Mouse (Mus musculus) hindbrain, embryonic 16.5 days (tissue): ENCODE measurements at regions not wholly inside any gene's neighbourhood (a gene's known extent, or its start where the extent isn't known, plus 50 kb on each side); places are given as distances from the start of the nearest gene placed in this dataset.

Source experiments
- ATAC-seq: fragments of 200-750 bp; cut with Nextera tagmentation; 2 replicates; pipeline ENCODE4 v1.8.0; 2017; ENCODE audit warnings: moderate TSS enrichment, moderate library complexity
- H3K27ac ChIP-seq: fragments of 300-500 bp; sonication (generic); 2 replicates; pipeline ENCODE4 v1.5.1; 2014; ENCODE audit warnings: low read depth, mild to moderate bottlenecking, control low read depth, low read length, moderate library complexity
- H3K27me3 ChIP-seq: fragments of 300-500 bp; sonication (generic); replicated peaks from 2 replicates; pipeline ENCODE4 v1.6.1; 2014; ENCODE audit warnings: low read length; ENCODE audit not compliant: control insufficient read depth, insufficient read depth
- H3K36me3 ChIP-seq: fragments of 300-500 bp; sonication (generic); 2 replicates; pipeline ENCODE4 v1.6.1; 2014; ENCODE audit warnings: mild to moderate bottlenecking, low read length, moderate library complexity, mixed read lengths; ENCODE audit not compliant: control insufficient read depth, insufficient read depth
- H3K4me1 ChIP-seq: fragments of 300-500 bp; sonication (generic); 2 replicates; pipeline ENCODE4 v1.6.1; 2014; ENCODE audit warnings: low read depth, low read length; ENCODE audit not compliant: control insufficient read depth, insufficient read depth
- H3K4me2 ChIP-seq: fragments of 300-500 bp; sonication (generic); 2 replicates; pipeline ENCODE4 v1.6.1; 2014; ENCODE audit warnings: mild to moderate bottlenecking, low read length, control low read depth, moderate library complexity
- H3K4me3 ChIP-seq: fragments of 300-500 bp; sonication (generic); 2 replicates; pipeline ENCODE4 v1.5.1; 2014; ENCODE audit warnings: mild to moderate bottlenecking, low read length, control low read depth, moderate library complexity
- H3K9ac ChIP-seq: fragments of 300-500 bp; sonication (generic); 2 replicates; pipeline ENCODE4 v1.6.1; 2014; ENCODE audit warnings: low read depth, mild to moderate bottlenecking, control low read depth, low read length, moderate library complexity
- H3K9me3 ChIP-seq: fragments of 300-500 bp; sonication (generic); 2 replicates; pipeline ENCODE4 v1.6.1; 2014; ENCODE audit warnings: mild to moderate bottlenecking, low read length, moderate library complexity; ENCODE audit not compliant: control insufficient read depth
- WGBS: fragments of 180-500 bp; shearing (Covaris S2); extraction: QIAGEN DNeasy Blood & Tissue Kit; methylation state at CpG from one replicate; pipeline ENCODE4 v1.1.7; 2014; 5-methylcytosine and 5-hydroxymethylcytosine counted together

DNA sequence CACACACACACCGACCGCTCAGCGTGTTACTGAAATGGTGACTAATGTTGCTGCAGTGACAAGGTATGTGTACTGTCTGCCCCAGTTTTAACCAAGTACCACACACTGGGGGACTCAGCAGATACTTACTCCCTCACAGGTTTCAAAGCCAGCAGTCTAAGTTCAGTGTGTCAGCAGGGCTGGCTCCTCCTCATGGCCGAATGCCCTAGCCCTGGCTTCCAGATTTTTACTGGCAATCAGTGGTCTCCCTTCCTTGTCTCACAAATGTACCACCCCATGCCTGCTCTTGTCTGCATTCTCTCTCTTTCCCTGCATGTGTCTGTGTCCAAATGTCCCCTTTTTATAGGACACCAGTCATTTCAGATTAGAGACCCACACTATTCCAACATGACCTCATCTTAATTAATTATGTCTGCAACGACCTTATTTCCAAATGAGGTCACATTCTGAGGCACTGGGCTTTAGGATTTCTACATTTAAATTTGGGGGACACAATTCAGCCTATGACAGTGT, 114.7 kb downstream of the Uri1 start:
- no peak overlapping the region for H3K9ac ChIP-seq
- no peaks in the 10 kb centered on the region for H3K27me3 ChIP-seq
- 75% methylated on average over 5 of the region's 5 CpGs for WGBS
- no peak overlapping the region for H3K27ac ChIP-seq
- no peaks in the 10 kb centered on the region for H3K9me3 ChIP-seq
- H3K4me2 ChIP-seq = no peak overlapping the region
- H3K4me1 ChIP-seq = no peaks in the 10 kb centered on the region; the same call in 1 of the 2 replicates
- no peaks in the 10 kb centered on the region for H3K36me3 ChIP-seq
- ATAC-seq = no peak
- no peak overlapping the region for H3K4me3 ChIP-seq

DNA sequence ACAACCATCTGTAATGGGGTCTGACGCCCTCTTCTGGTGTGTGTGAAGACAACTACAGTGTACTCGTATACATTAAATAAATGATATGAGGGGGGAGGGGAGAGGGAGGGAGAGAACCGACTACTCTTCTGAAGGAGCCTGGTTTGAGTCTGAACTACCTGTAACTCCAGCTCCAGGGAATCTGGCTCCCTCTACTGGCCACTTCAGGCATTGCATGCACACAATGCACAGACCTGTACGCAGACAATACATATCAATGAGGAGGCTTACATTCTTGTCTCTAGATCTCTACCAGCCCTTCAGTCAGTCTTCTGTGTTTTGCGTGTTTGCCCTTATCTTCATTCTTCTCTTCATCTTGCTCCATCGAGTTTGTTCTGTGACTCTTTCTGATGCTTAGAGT, 120.4 kb upstream of the Zfp536 start:
- no peak overlapping the region for H3K4me2 ChIP-seq
- H3K27ac ChIP-seq = no peak overlapping the region
- H3K4me1 ChIP-seq = no peaks in the 10 kb centered on the region
- no peak overlapping the region for H3K4me3 ChIP-seq
- 83% methylated on average over 6 of the region's 6 CpGs for WGBS
- H3K9ac ChIP-seq = no peak overlapping the region
- H3K36me3 ChIP-seq = no peaks in the 10 kb centered on the region
- H3K9me3 ChIP-seq = no peaks in the 10 kb centered on the region
- H3K27me3 ChIP-seq = no peaks in the 10 kb centered on the region
- no peak for ATAC-seq

DNA sequence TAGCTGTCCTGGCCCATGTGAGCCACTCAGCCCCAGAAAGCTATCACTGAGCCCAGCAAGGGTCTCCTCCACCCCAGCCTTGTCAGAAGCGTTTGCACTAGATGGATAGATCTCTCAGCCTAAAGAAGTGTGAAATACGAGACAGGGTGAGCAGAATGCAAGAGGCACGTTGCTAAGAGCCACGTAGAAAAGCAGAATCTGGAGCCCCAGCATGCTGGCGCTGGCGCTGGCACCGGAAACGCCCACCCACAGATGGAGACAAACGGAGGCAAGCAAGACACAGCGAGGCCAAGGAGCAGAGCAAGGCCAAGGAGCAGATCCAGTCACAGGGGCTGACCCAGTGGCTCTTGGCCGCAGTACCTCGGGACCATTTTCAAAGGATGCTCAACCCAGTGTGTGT, 100.9 kb upstream of the Zfp536 start:
- no peak for ATAC-seq
- H3K9me3 ChIP-seq = no peaks in the 10 kb centered on the region
- no peaks in the 10 kb centered on the region for H3K36me3 ChIP-seq
- no peaks in the 10 kb centered on the region for H3K4me1 ChIP-seq
- 47% methylated on average over 12 of the region's 12 CpGs for WGBS
- no peak overlapping the region for H3K9ac ChIP-seq
- H3K27me3 ChIP-seq = no peaks in the 10 kb centered on the region
- H3K4me3 ChIP-seq = no peak overlapping the region
- H3K4me2 ChIP-seq = no peak overlapping the region
- H3K27ac ChIP-seq = no peak overlapping the region

DNA sequence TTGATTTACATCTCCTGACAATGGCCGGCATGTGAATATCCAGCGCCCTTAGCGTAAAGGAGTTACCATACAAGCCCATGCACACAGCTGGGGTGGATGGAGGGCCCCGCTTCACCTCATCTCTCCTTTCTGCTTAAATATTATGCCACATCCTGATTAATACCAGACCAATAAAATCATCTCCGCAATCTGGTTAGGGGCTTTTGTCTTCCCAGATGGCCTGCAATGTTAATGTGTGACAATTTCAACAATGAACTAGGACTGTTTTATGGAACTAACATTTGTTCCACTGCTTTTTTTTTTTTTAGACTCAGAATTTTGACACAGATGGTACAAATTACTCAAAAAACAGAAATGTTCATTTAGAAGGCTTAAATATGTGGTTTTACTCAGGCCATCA, 97.5 kb upstream of the Zfp536 start:
- Histone ChIP-seq H3K27ac (no peak overlapping the region), H3K4me3 (no peak overlapping the region), H3K9me3 (no peaks in the 10 kb centered on the region), H3K4me1 (no peaks in the 10 kb centered on the region), H3K4me2 (no peak overlapping the region), H3K27me3 (no peaks in the 10 kb centered on the region), H3K36me3 (no peaks in the 10 kb centered on the region), H3K9ac (no peak overlapping the region)
- 68% methylated on average over 5 of the region's 5 CpGs for WGBS
- ATAC-seq = no peak

DNA sequence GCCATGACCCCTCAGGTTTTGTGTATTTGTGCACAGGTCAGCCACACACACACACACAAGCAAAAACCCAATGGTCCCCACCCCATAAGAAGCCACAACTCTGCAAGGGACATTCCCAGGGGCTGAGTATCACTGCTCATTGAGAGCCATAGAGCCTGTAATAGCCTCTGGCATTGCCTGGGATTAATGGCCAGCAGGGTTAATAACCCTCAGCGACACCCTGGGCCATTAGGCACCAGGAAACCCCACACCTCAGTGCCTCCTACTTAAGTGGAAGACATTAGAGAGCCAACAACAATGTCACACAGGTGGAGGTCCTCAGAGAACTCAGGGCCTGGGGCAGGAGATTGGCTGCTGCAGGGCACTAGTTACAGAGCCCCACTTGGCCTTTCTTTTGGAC, 93.0 kb upstream of the Zfp536 start:
- Histone ChIP-seq H3K27ac (no peak overlapping the region), H3K9me3 (no peaks in the 10 kb centered on the region), H3K27me3 (no peaks in the 10 kb centered on the region), H3K4me2 (no peak overlapping the region), H3K4me3 (no peak overlapping the region), H3K4me1 (no peaks in the 10 kb centered on the region), H3K36me3 (no peaks in the 10 kb centered on the region), H3K9ac (no peak overlapping the region)
- 54% methylated on average over 1 of the region's 1 CpGs for WGBS
- no peak for ATAC-seq

DNA sequence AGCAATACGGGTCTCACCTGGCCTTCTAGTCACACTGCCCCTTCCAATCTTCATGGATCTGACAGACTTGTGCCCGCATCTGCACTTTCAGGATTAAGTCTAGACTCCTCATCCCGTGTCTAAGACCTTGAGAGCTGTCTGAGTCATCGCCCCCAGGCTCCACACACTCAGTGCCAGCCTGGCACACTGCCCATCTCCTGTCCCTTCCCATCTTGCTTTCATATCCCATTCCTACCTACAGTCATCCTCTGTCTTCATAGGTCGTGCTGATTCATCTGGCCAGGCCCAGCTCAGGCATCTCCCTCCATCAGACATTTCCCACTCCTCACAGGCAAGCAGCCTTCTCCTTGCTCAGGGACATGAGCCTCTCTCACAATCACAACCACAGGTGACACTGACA, 78.0 kb upstream of the Zfp536 start:
- Histone ChIP-seq H3K4me1 (no peaks in the 10 kb centered on the region), H3K27me3 (no peaks in the 10 kb centered on the region), H3K27ac (no peak overlapping the region), H3K4me2 (no peak overlapping the region), H3K9ac (no peak overlapping the region), H3K4me3 (no peak overlapping the region), H3K36me3 (no peaks in the 10 kb centered on the region), H3K9me3 (no peaks in the 10 kb centered on the region)
- 87% methylated on average over 5 of the region's 5 CpGs for WGBS
- no peak for ATAC-seq

DNA sequence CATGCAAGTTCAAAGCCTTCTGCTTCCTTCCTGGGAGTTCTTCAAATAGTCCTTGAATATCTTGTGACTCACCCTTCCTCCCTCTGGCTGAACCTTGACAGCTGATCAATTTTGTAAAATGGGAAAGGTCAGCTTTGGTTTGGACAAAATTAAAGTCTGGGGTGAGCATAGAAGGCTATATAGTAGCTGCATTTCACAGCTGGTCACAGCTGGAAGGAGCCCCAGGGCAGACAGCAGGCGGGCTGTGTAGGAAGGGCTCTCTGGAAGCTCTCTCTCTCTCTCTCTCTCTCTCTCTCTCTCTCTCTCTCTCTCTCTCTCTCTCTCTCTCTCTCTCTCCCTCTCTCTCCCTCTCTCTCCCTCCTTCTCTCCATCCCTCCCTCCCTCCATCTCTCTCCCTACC, 71.8 kb upstream of the Zfp536 start:
- no peak for ATAC-seq
- H3K9ac ChIP-seq = no peak overlapping the region
- WGBS = 71% methylated on average over 1 of the region's 1 CpGs
- H3K27me3 ChIP-seq = no peaks in the 10 kb centered on the region
- H3K4me1 ChIP-seq = peaks cover 9% of the 10 kb centered on the region
- no peak overlapping the region for H3K4me3 ChIP-seq
- H3K4me2 ChIP-seq = no peak overlapping the region
- H3K36me3 ChIP-seq = no peaks in the 10 kb centered on the region
- H3K9me3 ChIP-seq = no peaks in the 10 kb centered on the region
- H3K27ac ChIP-seq = no peak overlapping the region

DNA sequence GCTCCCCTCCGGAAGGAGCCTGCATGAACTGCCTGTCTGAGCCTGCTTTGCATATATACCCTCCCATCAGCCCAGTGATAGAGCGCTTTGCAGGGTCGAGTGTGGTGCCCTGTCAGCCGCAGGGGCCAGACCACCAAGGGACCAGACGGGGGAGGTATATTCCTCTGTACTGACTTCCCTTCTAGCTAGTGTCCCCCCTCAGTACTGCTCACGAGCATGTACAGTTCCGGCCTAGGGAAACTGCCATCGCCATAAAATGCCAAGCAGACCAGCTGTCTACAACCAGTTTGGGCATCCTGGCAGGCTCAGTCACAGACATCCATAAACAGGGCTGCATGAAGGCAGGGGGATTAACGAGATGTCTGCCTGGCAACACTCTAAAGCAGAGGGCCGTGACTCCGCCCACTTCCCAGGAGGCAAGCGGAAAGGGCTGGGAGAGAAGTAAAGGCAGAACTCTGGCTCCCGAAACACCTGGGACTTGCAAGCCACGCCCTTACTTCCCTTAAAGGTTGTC, 68.6 kb upstream of the Zfp536 start:
- Histone ChIP-seq H3K4me1 (peaks cover 9% of the 10 kb centered on the region), H3K4me2 (peak overlapping the region; percentile 55), H3K9me3 (no peaks in the 10 kb centered on the region), H3K36me3 (no peaks in the 10 kb centered on the region), H3K9ac (peak overlapping the region; percentile 50), H3K27me3 (no peaks in the 10 kb centered on the region), H3K27ac (peak overlapping the region; percentile 19; the same call in 1 of the 2 replicates), H3K4me3 (peak overlapping the region; percentile 24)
- WGBS = 2% methylated on average over 14 of the region's 14 CpGs
- ATAC-seq = peak; percentile 86

DNA sequence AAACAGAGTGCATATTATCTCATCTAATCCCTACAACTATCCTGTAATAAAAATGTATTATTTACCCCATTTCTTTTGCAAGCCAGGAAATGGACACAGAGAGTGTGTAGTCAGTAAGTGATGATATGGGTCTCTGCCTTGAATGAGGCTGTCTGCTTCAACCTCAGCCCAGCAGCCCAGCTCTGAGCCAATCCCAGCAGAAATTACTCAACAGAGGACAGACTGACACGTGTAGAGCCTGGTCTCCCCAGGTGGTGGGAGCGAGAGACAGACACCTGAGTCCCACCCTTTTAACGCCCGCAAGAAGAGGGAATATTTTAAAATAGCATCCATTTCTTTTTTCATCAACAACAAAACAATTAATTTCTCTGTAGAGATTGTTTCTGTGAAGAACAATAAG, 68.1 kb upstream of the Zfp536 start:
- H3K27me3 ChIP-seq = no peaks in the 10 kb centered on the region
- H3K9ac ChIP-seq = peak overlapping the region; percentile 50; the same call in 1 of the 2 replicates
- peak overlapping the region; percentile 24; the same call in 1 of the 2 replicates for H3K4me3 ChIP-seq
- no peak for ATAC-seq
- no peaks in the 10 kb centered on the region for H3K36me3 ChIP-seq
- peak overlapping the region; percentile 55 for H3K4me2 ChIP-seq
- no peaks in the 10 kb centered on the region for H3K9me3 ChIP-seq
- 11% methylated on average over 4 of the region's 4 CpGs for WGBS
- no peak overlapping the region for H3K27ac ChIP-seq
- peaks cover 9% of the 10 kb centered on the region for H3K4me1 ChIP-seq

DNA sequence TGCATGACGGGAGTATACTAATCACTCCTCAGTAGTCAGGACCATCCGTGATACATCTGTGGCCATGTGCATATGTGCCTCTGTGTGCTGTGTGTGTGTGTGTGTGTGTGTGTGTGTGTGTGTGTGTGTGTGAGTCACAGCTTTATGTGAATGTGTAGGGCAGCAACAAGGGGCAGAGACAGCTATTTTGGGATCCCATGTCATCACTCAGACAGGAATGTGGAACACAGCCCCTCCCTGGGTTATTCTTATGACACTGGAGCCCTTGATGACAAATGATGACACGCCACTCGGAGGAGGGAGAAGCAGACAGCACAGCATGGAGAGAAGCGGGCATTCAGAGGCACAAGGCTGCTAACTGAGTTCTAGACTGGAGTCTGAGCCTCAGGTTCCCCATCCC, 64.4 kb upstream of the Zfp536 start:
- no peak overlapping the region for H3K4me3 ChIP-seq
- ATAC-seq = no peak
- H3K4me1 ChIP-seq = peaks cover 11% of the 10 kb centered on the region
- H3K36me3 ChIP-seq = no peaks in the 10 kb centered on the region
- no peaks in the 10 kb centered on the region for H3K27me3 ChIP-seq
- WGBS = 70% methylated on average over 5 of the region's 5 CpGs
- no peak overlapping the region for H3K4me2 ChIP-seq
- no peak overlapping the region for H3K9ac ChIP-seq
- H3K9me3 ChIP-seq = no peaks in the 10 kb centered on the region
- H3K27ac ChIP-seq = no peak overlapping the region
